Mouse (Mus musculus): ENCODE measurements around the gene Vps13d. TPM values are rescaled to one million over a fixed set of nuclear protein-coding genes. Genes with fewer than 3 reads are reported as not detected.

Vps13d gene
- polyA plus RNA-seq (2016; fragmentation: Nextera tagmentation; extraction: Ambion mirVana): 4.9 and 6.1 TPM in 2 replicates

DNA sequence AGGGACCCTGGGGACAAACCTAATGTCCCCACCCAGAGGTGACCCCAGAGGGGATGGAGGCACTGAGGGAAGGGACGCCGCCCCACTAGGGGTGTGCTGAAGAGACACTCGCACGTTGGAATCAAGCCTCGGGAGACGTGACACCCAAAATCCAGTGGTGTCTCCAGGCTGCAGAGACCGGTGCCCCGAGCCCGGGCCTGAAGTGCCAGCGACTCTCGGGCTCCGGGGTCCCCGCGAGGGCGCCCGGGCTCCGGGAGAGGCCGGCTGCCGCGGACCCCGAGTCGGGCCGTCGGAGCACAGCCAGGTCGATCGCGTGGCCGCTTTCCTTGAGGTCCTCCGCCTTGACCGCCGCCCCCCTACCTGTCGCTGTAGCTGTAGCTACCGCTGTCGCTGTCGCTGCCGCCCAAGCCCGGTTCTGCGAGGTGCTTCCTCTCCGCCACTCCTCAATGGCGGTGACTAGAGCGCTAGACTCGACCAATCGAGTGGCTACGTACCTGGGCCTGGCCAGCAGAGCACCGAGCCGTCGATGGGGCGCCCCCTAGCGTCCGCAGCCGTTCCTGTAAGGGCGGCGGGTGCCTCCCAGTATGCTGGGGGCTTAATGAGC is at the start of gene Vps13d:
TSS of gene Vps13d (minus strand) at position 447 of the 604 bp plus-strand sequence.
- DNase-seq (ENCODE audit: low spot score): peak; percentile 91
- Histone ChIP-seq H3K36me3 (peaks cover 10% of the 10 kb centered on the region), H3K4me1 (replicated peaks) (peaks cover 16% of the 10 kb centered on the region), H3K27ac (peak within 1 kb of the TSS; percentile 91), H3K27me3 (ENCODE audit: insufficient read depth, poor library complexity, severe bottlenecking) (no peaks in the 10 kb centered on the region), H3K4me3 (peak within 1 kb of the TSS; percentile 97), H3K9me3 (no peaks in the 10 kb centered on the region)
- WGBS: under 1% methylated on average over 53 of the region's 53 CpGs

DNA sequence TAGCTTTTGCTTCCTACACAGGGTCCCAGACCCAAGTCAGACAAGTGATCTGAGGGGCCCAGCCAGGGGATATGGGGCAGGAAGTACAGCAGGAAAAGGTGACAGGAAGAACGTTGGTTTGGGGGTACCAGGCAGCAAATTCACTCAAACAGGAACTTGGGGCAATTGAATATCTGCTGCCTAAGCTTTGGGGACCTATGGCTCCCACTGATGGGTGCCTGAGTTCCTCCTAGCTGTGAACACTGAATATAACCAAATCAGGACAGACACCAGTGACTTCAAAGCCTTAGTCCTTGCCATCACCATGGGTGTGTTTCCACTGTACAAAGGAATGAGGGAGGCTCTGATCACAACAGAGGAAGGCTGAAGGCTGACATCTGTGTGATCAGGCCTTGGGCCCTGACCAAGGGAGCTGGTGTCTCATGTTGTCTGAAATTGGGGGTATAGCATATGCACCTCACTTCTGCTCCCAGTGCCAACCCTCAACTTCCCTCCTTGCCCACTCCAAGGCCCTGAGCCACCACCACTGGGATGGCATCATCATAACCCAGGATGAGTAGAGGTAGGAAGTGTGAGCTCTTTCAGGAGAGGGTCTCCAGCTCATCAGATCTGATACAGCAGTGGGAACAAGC is 48.0 kb upstream of the Vps13d start:
- Histone ChIP-seq H3K4me1 (replicated peaks) (peaks cover 14% of the 10 kb centered on the region), H3K9me3 (no peaks in the 10 kb centered on the region), H3K4me3 (no peak overlapping the region), H3K27me3 (ENCODE audit: insufficient read depth, poor library complexity, severe bottlenecking) (peaks cover 33% of the 10 kb centered on the region), H3K27ac (no peak overlapping the region), H3K36me3 (no peaks in the 10 kb centered on the region)
- no peak for DNase-seq (ENCODE audit: low spot score)
- 78% methylated on average over 1 of the region's 1 CpGs for WGBS

DNA sequence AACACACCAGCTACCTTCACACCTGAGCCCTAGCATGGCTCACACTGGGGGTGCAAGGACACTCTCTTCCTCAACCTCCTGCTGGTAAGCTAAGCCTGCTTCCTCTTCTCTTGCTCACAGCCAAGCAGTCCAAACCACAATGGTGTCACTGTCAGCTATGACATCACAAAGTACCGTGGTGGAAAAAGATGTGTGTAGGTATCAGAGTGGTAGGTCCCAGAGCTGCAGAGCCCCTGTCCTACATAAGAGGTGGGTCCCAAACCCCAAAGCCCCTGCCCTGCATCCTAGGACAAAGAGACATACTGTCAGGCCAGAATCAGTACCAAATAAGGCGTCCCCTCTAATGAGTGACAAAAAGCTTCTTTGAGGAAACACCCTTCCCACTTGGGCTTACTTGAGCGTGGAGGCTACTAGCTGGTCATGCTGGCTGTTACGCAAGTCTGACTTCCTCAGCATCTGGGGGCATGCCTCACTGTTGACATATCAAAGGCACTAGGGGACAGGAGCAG is 46.0 kb upstream of the Vps13d start:
- H3K27me3 ChIP-seq (ENCODE audit: insufficient read depth, poor library complexity, severe bottlenecking): peaks cover 12% of the 10 kb centered on the region
- no peaks in the 10 kb centered on the region for H3K36me3 ChIP-seq
- 78% methylated on average over 4 of the region's 4 CpGs for WGBS
- H3K27ac ChIP-seq: no peak overlapping the region
- no peak for DNase-seq (ENCODE audit: low spot score)
- no peak overlapping the region for H3K4me3 ChIP-seq
- H3K9me3 ChIP-seq: no peaks in the 10 kb centered on the region
- H3K4me1 ChIP-seq (replicated peaks): peaks cover 2% of the 10 kb centered on the region; the same call in 1 of the 2 replicates

DNA sequence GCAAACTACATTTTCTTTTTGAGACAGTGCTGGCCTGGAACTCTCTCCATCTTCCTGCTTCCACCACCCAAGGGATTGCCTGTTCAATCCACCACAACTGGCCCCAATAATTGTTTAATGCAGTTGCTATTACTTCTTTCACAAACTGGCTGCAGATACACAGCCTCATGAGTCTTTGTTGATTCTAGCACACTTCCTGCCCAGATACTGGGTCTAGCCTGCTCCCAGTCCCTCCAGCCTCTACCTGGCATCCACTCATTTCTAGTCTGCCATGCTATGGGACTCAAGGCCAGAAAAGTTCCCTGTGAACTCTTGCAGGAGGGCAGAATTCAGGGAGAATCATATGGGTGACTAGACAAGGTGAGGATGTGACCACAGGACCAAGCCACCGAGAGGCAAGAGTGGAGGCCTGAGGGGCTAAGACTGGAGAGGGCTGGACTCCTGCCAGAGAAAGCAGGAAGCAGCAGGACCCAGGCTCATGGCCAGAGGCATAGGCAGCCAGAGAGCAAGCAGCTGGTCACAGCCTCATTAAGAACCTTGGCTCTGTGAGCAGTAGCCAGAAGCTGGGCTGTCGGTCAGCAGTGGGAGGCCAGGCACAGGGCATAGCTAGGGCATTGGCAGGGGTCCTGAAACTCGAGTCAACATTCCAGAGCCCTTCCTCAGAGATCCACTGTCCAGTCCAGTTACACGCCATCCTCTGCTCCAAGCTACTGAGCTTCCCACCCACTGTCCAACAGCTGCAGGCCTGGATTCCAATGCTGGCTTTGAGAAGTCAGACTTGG is 44.4 kb upstream of the Vps13d start:
- Histone ChIP-seq H3K27me3 (ENCODE audit: insufficient read depth, poor library complexity, severe bottlenecking) (no peaks in the 10 kb centered on the region), H3K9me3 (no peaks in the 10 kb centered on the region), H3K4me1 (replicated peaks) (no peaks in the 10 kb centered on the region), H3K27ac (0 out of 2 replicates have a peak overlapping the region, but pooled peaks have one; percentile 10), H3K36me3 (no peaks in the 10 kb centered on the region), H3K4me3 (no peak overlapping the region)
- no peak for DNase-seq (ENCODE audit: low spot score)
- WGBS: 58% methylated on average over 4 of the region's 4 CpGs

GRCm38 (mm10) chr4:145236027-145236426 is 41.2 kb upstream of the Vps13d start:
- DNase-seq (ENCODE audit: low spot score): no peak
- no peaks in the 10 kb centered on the region for H3K36me3 ChIP-seq
- no peak overlapping the region for H3K4me3 ChIP-seq
- H3K9me3 ChIP-seq: no peaks in the 10 kb centered on the region
- no peaks in the 10 kb centered on the region for H3K27me3 ChIP-seq (ENCODE audit: insufficient read depth, poor library complexity, severe bottlenecking)
- 91% methylated on average over 7 of the region's 7 CpGs for WGBS
- no peak overlapping the region for H3K27ac ChIP-seq
- H3K4me1 ChIP-seq (replicated peaks): peaks cover 8% of the 10 kb centered on the region

DNA sequence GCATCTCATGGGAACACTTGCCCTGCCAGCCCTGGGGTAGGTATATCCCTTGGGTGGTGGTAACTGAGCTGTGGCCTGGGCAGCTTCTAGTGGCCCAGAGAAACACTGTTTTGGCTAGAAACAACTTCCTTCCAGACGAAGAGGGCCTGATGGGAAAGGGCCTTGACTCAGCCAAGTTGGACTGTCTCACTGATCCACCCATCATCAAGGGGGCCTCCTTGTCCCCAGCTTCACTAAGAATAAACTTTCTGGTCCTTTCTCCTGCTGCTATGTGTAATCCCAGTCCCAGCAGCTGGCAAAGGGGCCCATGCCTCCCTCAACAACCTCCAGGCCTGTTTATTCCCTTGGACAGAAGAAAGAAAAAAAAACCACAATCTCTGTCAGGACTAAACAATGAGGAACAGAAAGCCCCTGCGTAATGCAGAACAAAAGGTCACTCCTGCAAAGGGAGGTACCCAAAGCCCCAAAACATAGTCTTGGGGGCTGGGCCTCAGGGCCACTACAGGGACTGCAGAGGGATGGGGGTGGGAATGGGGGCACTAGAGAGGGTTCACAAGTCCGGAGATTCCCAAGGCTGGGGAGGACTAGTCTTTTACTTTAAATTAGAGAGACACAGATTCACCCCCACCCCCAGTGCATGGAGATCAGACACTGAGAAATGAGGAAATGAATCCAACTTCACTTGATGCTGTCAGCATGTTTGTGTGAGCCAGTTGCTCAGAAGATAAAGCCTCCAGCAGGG is 38.9 kb upstream of the Vps13d start:
- H3K27me3 ChIP-seq (ENCODE audit: insufficient read depth, poor library complexity, severe bottlenecking): no peaks in the 10 kb centered on the region
- no peak for DNase-seq (ENCODE audit: low spot score)
- WGBS: 27% methylated on average over 3 of the region's 3 CpGs
- no peaks in the 10 kb centered on the region for H3K9me3 ChIP-seq
- H3K36me3 ChIP-seq: no peaks in the 10 kb centered on the region
- no peak overlapping the region for H3K4me3 ChIP-seq
- H3K4me1 ChIP-seq (replicated peaks): peaks cover 8% of the 10 kb centered on the region
- H3K27ac ChIP-seq: peak overlapping the region; percentile 54

GRCm38 (mm10) chr4:145231732-145232131 is 36.9 kb upstream of the Vps13d start:
- H3K27me3 ChIP-seq (ENCODE audit: insufficient read depth, poor library complexity, severe bottlenecking): no peaks in the 10 kb centered on the region
- no peaks in the 10 kb centered on the region for H3K9me3 ChIP-seq
- WGBS: 89% methylated on average over 5 of the region's 5 CpGs
- no peak overlapping the region for H3K4me3 ChIP-seq
- H3K4me1 ChIP-seq (replicated peaks): peaks cover 8% of the 10 kb centered on the region
- no peak for DNase-seq (ENCODE audit: low spot score)
- no peak overlapping the region for H3K27ac ChIP-seq
- H3K36me3 ChIP-seq: no peaks in the 10 kb centered on the region

- H3K9me3 ChIP-seq: no peaks in the 10 kb centered on the region
- peaks cover 8% of the 10 kb centered on the region for H3K4me1 ChIP-seq (replicated peaks)
- WGBS: 89% methylated on average over 2 of the region's 2 CpGs
- H3K27me3 ChIP-seq (ENCODE audit: insufficient read depth, poor library complexity, severe bottlenecking): no peaks in the 10 kb centered on the region
- H3K4me3 ChIP-seq: no peak overlapping the region
- no peaks in the 10 kb centered on the region for H3K36me3 ChIP-seq
- DNase-seq (ENCODE audit: low spot score): no peak
- no peak overlapping the region for H3K27ac ChIP-seq
Measured at GRCm38 (mm10) chr4:145230647-145231046, 35.8 kb upstream of the Vps13d start.

DNA sequence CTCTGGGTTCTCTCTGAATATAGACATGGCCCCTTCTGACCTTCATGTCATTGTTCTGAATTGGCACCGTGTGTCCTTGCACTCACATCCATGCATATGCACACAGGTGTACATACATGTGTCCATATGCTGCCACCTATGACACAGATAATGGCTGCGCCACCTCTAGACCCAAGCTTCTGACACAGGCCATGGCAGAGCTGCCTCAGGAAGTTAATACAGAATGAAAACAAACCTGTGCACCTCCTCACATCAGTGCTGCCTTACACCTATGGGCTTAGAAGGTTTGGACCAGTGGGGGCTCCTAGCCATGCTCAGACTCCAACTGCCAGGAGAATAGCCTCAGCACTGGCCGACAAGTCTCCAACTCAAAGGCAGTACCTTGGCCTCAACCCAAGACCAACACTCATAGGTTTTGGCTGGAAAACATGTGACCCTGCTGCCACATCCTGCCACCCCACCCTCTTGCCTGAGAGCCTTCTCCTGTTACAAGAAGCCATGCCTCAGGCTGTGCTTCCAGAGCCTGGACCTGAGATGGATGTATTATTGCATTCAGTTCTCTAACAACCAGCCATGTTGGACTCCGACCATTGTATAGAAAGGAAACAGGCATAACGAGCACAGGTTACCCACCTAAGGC is 34.8 kb upstream of the Vps13d start:
- no peaks in the 10 kb centered on the region for H3K27me3 ChIP-seq (ENCODE audit: insufficient read depth, poor library complexity, severe bottlenecking)
- no peak for DNase-seq (ENCODE audit: low spot score)
- peaks cover 8% of the 10 kb centered on the region for H3K4me1 ChIP-seq (replicated peaks)
- no peak overlapping the region for H3K4me3 ChIP-seq
- H3K36me3 ChIP-seq: no peaks in the 10 kb centered on the region
- WGBS: 90% methylated on average over 5 of the region's 5 CpGs
- no peak overlapping the region for H3K27ac ChIP-seq
- H3K9me3 ChIP-seq: no peaks in the 10 kb centered on the region

DNA sequence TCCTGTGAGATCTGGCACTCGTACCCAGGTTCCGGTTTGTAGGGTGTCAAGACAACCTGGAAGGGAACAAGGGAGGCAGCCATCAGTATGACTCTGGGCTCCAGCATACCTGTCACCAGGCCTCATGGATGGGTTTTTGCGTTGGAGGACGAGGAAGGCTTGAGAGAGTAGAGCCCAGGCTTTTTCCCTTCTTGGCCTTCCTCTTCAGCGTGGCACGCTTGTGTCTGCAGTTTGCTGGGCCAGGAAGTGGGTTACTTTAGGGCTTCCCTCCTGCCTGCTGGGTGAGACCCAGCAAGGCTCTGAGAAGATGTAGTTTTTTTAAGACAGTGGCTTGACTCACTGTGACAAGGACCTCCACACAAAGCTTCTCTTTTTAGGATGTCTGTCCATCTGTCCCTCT is 34.2 kb upstream of the Vps13d start:
- H3K4me1 ChIP-seq (replicated peaks): peaks cover 8% of the 10 kb centered on the region
- H3K4me3 ChIP-seq: no peak overlapping the region
- no peak for DNase-seq (ENCODE audit: low spot score)
- no peaks in the 10 kb centered on the region for H3K36me3 ChIP-seq
- no peaks in the 10 kb centered on the region for H3K27me3 ChIP-seq (ENCODE audit: insufficient read depth, poor library complexity, severe bottlenecking)
- H3K27ac ChIP-seq: no peak overlapping the region
- no peaks in the 10 kb centered on the region for H3K9me3 ChIP-seq
- WGBS: 91% methylated on average over 6 of the region's 6 CpGs

DNA sequence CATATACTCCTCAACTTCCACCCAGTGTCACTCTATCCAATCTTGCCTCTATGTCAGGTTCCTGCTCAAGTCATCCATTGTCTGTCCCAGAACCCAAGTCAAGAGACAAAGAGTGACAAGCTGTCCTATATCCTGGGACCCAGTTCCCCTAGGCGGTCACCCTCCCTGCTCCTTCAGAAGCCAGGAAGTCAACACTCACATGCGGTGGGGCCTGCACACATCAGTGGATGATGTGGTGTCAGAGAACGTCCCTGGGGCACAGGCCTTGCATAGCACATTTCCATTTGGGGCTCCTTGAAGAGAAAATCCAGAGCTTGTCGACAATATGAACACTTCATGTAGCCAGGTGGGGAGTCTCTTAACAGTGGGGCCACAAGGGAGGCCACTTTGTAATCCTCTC is 29.8 kb upstream of the Vps13d start:
- WGBS: 91% methylated on average over 4 of the region's 4 CpGs
- Histone ChIP-seq H3K9me3 (no peaks in the 10 kb centered on the region), H3K36me3 (no peaks in the 10 kb centered on the region)

GRCm38 (mm10) chr4:145222064-145222463 is 27.3 kb upstream of the Vps13d start:
- H3K36me3 ChIP-seq: no peaks in the 10 kb centered on the region
- 87% methylated on average over 8 of the region's 8 CpGs for WGBS

More for the DNA sequence above, 29.8 kb upstream of the Vps13d start:
- Histone ChIP-seq H3K27me3 (ENCODE audit: insufficient read depth, poor library complexity, severe bottlenecking) (no peaks in the 10 kb centered on the region), H3K4me3 (no peak overlapping the region), H3K4me1 (replicated peaks) (no peaks in the 10 kb centered on the region), H3K27ac (no peak overlapping the region)
- DNase-seq (ENCODE audit: low spot score): no peak

More at GRCm38 (mm10) chr4:145222064-145222463, 27.3 kb upstream of the Vps13d start:
- H3K9me3 ChIP-seq: no peaks in the 10 kb centered on the region
- no peak overlapping the region for H3K27ac ChIP-seq
- H3K27me3 ChIP-seq (ENCODE audit: insufficient read depth, poor library complexity, severe bottlenecking): no peaks in the 10 kb centered on the region
- no peak overlapping the region for H3K4me3 ChIP-seq
- no peaks in the 10 kb centered on the region for H3K4me1 ChIP-seq (replicated peaks)
- DNase-seq (ENCODE audit: low spot score): no peak

All from hindbrain, embryonic 10.5 days (tissue).